Mouse (Mus musculus) stomach, postnatal 0 days (tissue): ENCODE measurements around the gene Acp6.

Experiments used
- CTCF ChIP-seq: IDR thresholded peaks from 2 replicates; pipeline ENCODE4 v1.5.1; 2016; ENCODE audit warnings: antibody characterized with exemption, low read depth, mild to moderate bottlenecking, moderate library complexity
- EP300 ChIP-seq: optimal IDR thresholded peaks from 2 replicates; pipeline ENCODE3; 2016; ENCODE audit warnings: antibody characterized with exemption

- TF ChIP-seq CTCF (no peak), EP300 (no peak)
Measured at GRCm38 (mm10) chr3:97117511-97117910, 41.1 kb upstream of the Acp6 start.
